Mouse (Mus musculus) embryonic fibroblast, embryonic 13.5 days (primary cell): ENCODE measurements at regions not wholly inside any gene's neighbourhood (a gene's known extent, or its start where the extent isn't known, plus 50 kb on each side); places are given as distances from the start of the nearest gene placed in this dataset.

ENCODE experiments used
- CTCF ChIP-seq: IDR thresholded peaks from 2 replicates; pipeline ENCODE4 v1.5.1; 2011; ENCODE audit warnings: mild to moderate bottlenecking, control low read depth, low read length, moderate library complexity, borderline replicate concordance; ENCODE audit not compliant: insufficient read depth
- POLR2A ChIP-seq: IDR thresholded peaks from 2 replicates; pipeline ENCODE4 v1.6.1; 2011; ENCODE audit warnings: low read depth, mild to moderate bottlenecking, control low read depth, low read length, moderate library complexity

DNA sequence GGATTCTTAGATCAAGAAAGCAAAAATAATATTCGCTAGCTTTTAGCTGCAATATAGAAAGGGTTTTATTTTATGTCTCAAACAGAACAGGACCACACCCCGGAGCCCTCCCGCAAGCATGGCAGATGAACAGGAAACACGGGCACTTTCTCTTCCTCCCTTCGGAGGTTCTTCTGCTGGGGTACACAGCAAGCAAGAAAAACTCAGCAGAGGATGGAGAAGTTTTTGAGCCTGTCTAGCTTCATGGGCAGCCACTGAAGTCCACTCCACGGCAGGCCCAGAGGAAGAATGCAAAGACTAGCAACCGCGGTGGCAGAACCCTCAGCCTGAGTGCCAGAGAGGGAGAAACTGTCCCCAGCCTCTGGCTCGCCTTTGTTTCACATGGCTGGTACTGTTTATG lies 174.7 kb upstream of the Ap5m1 start:
- TF ChIP-seq CTCF (no peak), POLR2A (no peak)
